Mouse (Mus musculus) liver, embryonic 13.5 days (tissue): ENCODE results near the gene Itgae. TPM values are rescaled to one million over a fixed set of nuclear protein-coding genes. Genes with fewer than 3 reads are reported as not detected.

Experiments used
- ATAC-seq: fragments of 200-750 bp; cut with Nextera tagmentation; 2 replicates; pipeline ENCODE4 v1.8.0; 2017; ENCODE audit warnings: low read depth, mild to moderate bottlenecking, moderate number of reproducible peaks, moderate library complexity
- DNase-seq: peaks from one replicate; pipeline ENCODE4 v3.0.0; 2022
- H3K27ac ChIP-seq: fragments of 300-500 bp; sonication (generic); 2 replicates; pipeline ENCODE4 v1.5.1; 2015; ENCODE audit warnings: moderate library complexity, mild to moderate bottlenecking, inconsistent platforms
- H3K27me3 ChIP-seq: fragments of 300-500 bp; sonication (generic); 2 replicates; pipeline ENCODE4 v1.6.1; 2015; ENCODE audit warnings: mild to moderate bottlenecking, inconsistent platforms
- H3K36me3 ChIP-seq: fragments of 300-500 bp; sonication (generic); 2 replicates; pipeline ENCODE4 v1.6.1; 2015; ENCODE audit warnings: mild to moderate bottlenecking, inconsistent platforms
- H3K4me1 ChIP-seq: fragments of 300-500 bp; sonication (generic); replicated peaks from 2 replicates; pipeline ENCODE4 v1.6.1; 2015; ENCODE audit warnings: inconsistent platforms
- H3K4me2 ChIP-seq: fragments of 300-500 bp; sonication (generic); 2 replicates; pipeline ENCODE4 v1.6.1; 2015; ENCODE audit warnings: inconsistent platforms, mild to moderate bottlenecking, moderate library complexity
- H3K4me3 ChIP-seq: fragments of 300-500 bp; sonication (generic); replicated peaks from 2 replicates; pipeline ENCODE4 v1.5.1; 2015; ENCODE audit warnings: mild to moderate bottlenecking, inconsistent platforms
- H3K9ac ChIP-seq: fragments of 300-500 bp; sonication (generic); 2 replicates; pipeline ENCODE4 v1.6.1; 2015; ENCODE audit warnings: mild to moderate bottlenecking, inconsistent platforms
- H3K9me3 ChIP-seq: fragments of 300-500 bp; sonication (generic); replicated peaks from 2 replicates; pipeline ENCODE4 v1.6.1; 2016; ENCODE audit warnings: inconsistent platforms
- WGBS: fragments of 180-500 bp; shearing (Covaris S2); methylation state at CpG from one replicate; pipeline ENCODE4 v1.1.7; 2015; ENCODE audit not compliant: insufficient replicate concordance; 5-methylcytosine and 5-hydroxymethylcytosine counted together
- polyA plus RNA-seq: library from polyadenylated mRNA; unstranded; fragments of >200 nt; fragmentation: Nextera tagmentation; extraction: Ambion mirVana; gene quantifications from 2 replicates; pipeline ENCODE4 v1.2.1, GENCODE M21; 2015

The Itgae gene
- polyA plus RNA-seq, 1 experiment from 2014 or later: 0.12 TPM

- peak overlapping the region; percentile 96 for H3K4me3 ChIP-seq
- peak overlapping the region; percentile 96 for H3K9ac ChIP-seq
- WGBS: 1% methylated on average over 20 of the region's 28 CpGs
- H3K4me2 ChIP-seq: peak overlapping the region; percentile 97
- DNase-seq: peak; percentile 59
- peak; percentile 41 for ATAC-seq
- H3K27ac ChIP-seq: peak overlapping the region; percentile 83
- no peaks in the 10 kb centered on the region for H3K9me3 ChIP-seq
- H3K27me3 ChIP-seq: no peaks in the 10 kb centered on the region
- H3K4me1 ChIP-seq: peaks cover 43% of the 10 kb centered on the region
- peaks cover 25% of the 10 kb centered on the region for H3K36me3 ChIP-seq
Observed at GRCm38 (mm10) chr11:73177509-73177875, 87.1 kb downstream of the Itgae start.

- no peak overlapping the region; the same call in 1 of the 2 replicates for H3K27ac ChIP-seq
- no peak for ATAC-seq
Observed at GRCm38 (mm10) chr11:73177895-73178294, 87.5 kb downstream of the Itgae start.

GRCm38 (mm10) chr11:73185872-73186615 is 95.7 kb downstream of the Itgae start:
- no peak overlapping the region for H3K27ac ChIP-seq
- H3K4me1 ChIP-seq: 0 out of 2 replicates have a peak, but pooled peaks cover 3% of the 10 kb centered on the region
- H3K36me3 ChIP-seq: peaks cover 23% of the 10 kb centered on the region
- DNase-seq: no peak
- H3K4me2 ChIP-seq: no peak overlapping the region
- 72% methylated on average over 10 of the region's 10 CpGs for WGBS
- ATAC-seq: no peak
- no peaks in the 10 kb centered on the region for H3K9me3 ChIP-seq
- no peak overlapping the region for H3K9ac ChIP-seq
- H3K27me3 ChIP-seq: no peaks in the 10 kb centered on the region
- H3K4me3 ChIP-seq: no peak overlapping the region

More at GRCm38 (mm10) chr11:73177895-73178294, 87.5 kb downstream of the Itgae start:
- 14% methylated on average over 2 of the region's 2 CpGs for WGBS
- no peak for DNase-seq
- Histone ChIP-seq H3K9me3 (no peaks in the 10 kb centered on the region), H3K36me3 (peaks cover 21% of the 10 kb centered on the region), H3K4me2 (peak overlapping the region; percentile 97), H3K4me3 (peak overlapping the region; percentile 96), H3K9ac (peak overlapping the region; percentile 96), H3K4me1 (peaks cover 42% of the 10 kb centered on the region), H3K27me3 (no peaks in the 10 kb centered on the region)

GRCm38 (mm10) chr11:73187231-73187630 is 96.8 kb downstream of the Itgae start:
- 74% methylated on average over 6 of the region's 6 CpGs for WGBS
- Histone ChIP-seq H3K27me3 (no peaks in the 10 kb centered on the region), H3K4me1 (0 out of 2 replicates have a peak, but pooled peaks cover 3% of the 10 kb centered on the region), H3K4me3 (no peak overlapping the region), H3K27ac (no peak overlapping the region), H3K4me2 (no peak overlapping the region), H3K36me3 (peaks cover 23% of the 10 kb centered on the region), H3K9ac (no peak overlapping the region), H3K9me3 (no peaks in the 10 kb centered on the region)
- no peak for DNase-seq
- no peak for ATAC-seq

GRCm38 (mm10) chr11:73193047-73193446 is 102.7 kb downstream of the Itgae start:
- H3K27me3 ChIP-seq: no peaks in the 10 kb centered on the region
- WGBS: 50% methylated on average over 6 of the region's 6 CpGs
- H3K36me3 ChIP-seq: peaks cover 9% of the 10 kb centered on the region; the same call in 1 of the 2 replicates
- no peak overlapping the region for H3K27ac ChIP-seq
- no peak overlapping the region for H3K4me2 ChIP-seq
- H3K4me3 ChIP-seq: no peak overlapping the region
- no peak for ATAC-seq
- no peak overlapping the region for H3K9ac ChIP-seq
- DNase-seq: no peak
- no peaks in the 10 kb centered on the region for H3K9me3 ChIP-seq
- peaks cover 10% of the 10 kb centered on the region for H3K4me1 ChIP-seq

GRCm38 (mm10) chr11:73194444-73194843 is 104.1 kb downstream of the Itgae start:
- Histone ChIP-seq H3K9ac (no peak overlapping the region), H3K9me3 (no peaks in the 10 kb centered on the region), H3K27me3 (no peaks in the 10 kb centered on the region), H3K4me3 (no peak overlapping the region), H3K4me1 (peaks cover 16% of the 10 kb centered on the region), H3K27ac (no peak overlapping the region), H3K36me3 (peaks cover 9% of the 10 kb centered on the region; the same call in 1 of the 2 replicates), H3K4me2 (no peak overlapping the region)
- 60% methylated on average over 2 of the region's 2 CpGs for WGBS
- DNase-seq (no peak), ATAC-seq (no peak)

Other genes starting within 250 kb of the Itgae start
- gene Atp2a3, start 129.4 kb upstream of the Itgae start, polyA plus RNA-seq: 8.2 and 11.1 TPM in 2 replicates
- 8.7 and 8.9 TPM in 2 replicates for gene P2rx1, start 91.5 kb upstream of the Itgae start, polyA plus RNA-seq
- 0.79 and 0.90 TPM in 2 replicates for gene Camkk1, start 71.6 kb upstream of the Itgae start, polyA plus RNA-seq
- gene Ncbp3, start 42.8 kb upstream of the Itgae start, polyA plus RNA-seq: 5.7 and 6.2 TPM in 2 replicates
- gene Haspin, start 47.7 kb downstream of the Itgae start, polyA plus RNA-seq: 13.8 and 15.6 TPM in 2 replicates
- 0.19 and 0.20 TPM in 2 replicates for gene P2rx5, start 69.8 kb downstream of the Itgae start, polyA plus RNA-seq
- gene Emc6, start 86.5 kb downstream of the Itgae start, polyA plus RNA-seq: 97.4 and 98.5 TPM in 2 replicates
- gene Tax1bp3, start 86.5 kb downstream of the Itgae start, polyA plus RNA-seq: 32.1 and 34.8 TPM in 2 replicates
- 6.2 and 7.6 TPM in 2 replicates for gene Ctns, start 108.5 kb downstream of the Itgae start, polyA plus RNA-seq
- 2.2 TPM in 2 replicates for gene Shpk, start 108.9 kb downstream of the Itgae start, polyA plus RNA-seq
- gene Trpv1, start 143.7 kb downstream of the Itgae start, polyA plus RNA-seq: not detected in 2 replicates
- 0.01 TPM in 1 of 2 replicates, not detected in the other for gene Trpv3, start 176.8 kb downstream of the Itgae start, polyA plus RNA-seq
- gene Aspa, start 239.0 kb downstream of the Itgae start, polyA plus RNA-seq: 2.0 and 2.1 TPM in 2 replicates
- not detected in 2 replicates for gene Gm49340, start 239.2 kb downstream of the Itgae start, polyA plus RNA-seq
- 1.2 and 2.7 TPM in 2 replicates for gene Spata22, start 239.2 kb downstream of the Itgae start, polyA plus RNA-seq